Mouse (Mus musculus) E14TG2a.4 (cell line): ENCODE results near the gene Iqsec3.

Experiments
- H3K27me3 ChIP-seq: 2 replicates; pipeline ENCODE4 v1.6.1; 2014; ENCODE audit warnings: low read length, control low read depth; ENCODE audit not compliant: insufficient read depth
- H3K36me3 ChIP-seq: 2 replicates; pipeline ENCODE4 v1.6.1; 2014; ENCODE audit warnings: low read length, control low read depth; ENCODE audit not compliant: insufficient read depth
- H3K4me1 ChIP-seq: replicated peaks from 2 replicates; pipeline ENCODE4 v1.6.1; 2014; ENCODE audit warnings: low read depth, low read length, control low read depth
- H3K4me3 ChIP-seq: replicated peaks from 2 replicates; pipeline ENCODE4 v1.5.1; 2014; ENCODE audit warnings: mild to moderate bottlenecking, low read length
- H3K9me3 ChIP-seq: 2 replicates; pipeline ENCODE4 v1.6.1; 2014; ENCODE audit warnings: low read length, control low read depth
- CTCF ChIP-seq: conservative IDR thresholded peaks from 2 replicates; pipeline ENCODE4 v1.5.1; 2014; ENCODE audit warnings: low read length
- NANOG ChIP-seq: IDR thresholded peaks from 2 replicates; pipeline ENCODE4 v1.6.1; 2014; ENCODE audit warnings: borderline replicate concordance, low read length, mixed read lengths
- POU5F1 ChIP-seq: IDR thresholded peaks from 2 replicates; pipeline ENCODE4 v1.6.1; 2014; ENCODE audit warnings: low read length, borderline replicate concordance

The Iqsec3 gene

DNA sequence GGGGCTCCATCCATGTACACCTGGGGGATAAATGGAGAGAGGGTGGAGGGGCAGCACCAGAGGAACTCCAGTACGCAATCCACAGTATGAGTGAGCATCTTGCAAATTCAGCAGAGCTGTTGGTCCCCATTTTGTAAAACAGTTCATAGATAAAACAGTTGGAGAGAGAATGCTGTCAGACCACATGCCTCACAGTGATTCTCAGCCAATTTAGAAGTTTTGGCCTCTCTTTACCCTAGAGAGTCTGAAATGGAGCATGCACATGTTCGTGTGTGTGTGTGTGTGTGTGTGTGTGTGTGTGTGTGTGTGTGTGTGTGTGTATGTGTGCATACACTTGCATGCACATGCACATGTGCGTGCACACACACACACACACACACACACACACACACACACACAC is 148.2 kb downstream of the Iqsec3 start:
- TF ChIP-seq CTCF (no peak), NANOG (no peak), POU5F1 (no peak)
- Histone ChIP-seq H3K4me3 (no peak overlapping the region), H3K36me3 (no peaks in the 10 kb centered on the region), H3K27me3 (peaks cover 18% of the 10 kb centered on the region), H3K4me1 (peaks cover 6% of the 10 kb centered on the region; the same call in 1 of the 2 replicates), H3K9me3 (peaks cover 17% of the 10 kb centered on the region)
